Mouse (Mus musculus) G1E (cell line): ENCODE measurements around the gene Nckap5l.
A peak's percentile ranks its signal among the peaks of the same experiment; 100 is the strongest.

Experiments
- CTCF ChIP-seq: IDR thresholded peaks from 2 replicates; pipeline ENCODE4 v1.5.1; 2012; ENCODE audit warnings: low read depth, low read length, inconsistent platforms, mixed read lengths
- GATA1 ChIP-seq: IDR thresholded peaks from 2 replicates; pipeline ENCODE4 v1.6.1; 2012; ENCODE audit warnings: borderline replicate concordance, low read length, inconsistent platforms, mixed read lengths
- GATA2 ChIP-seq: IDR thresholded peaks from 2 replicates; pipeline ENCODE4 v1.6.1; 2012; ENCODE audit warnings: low read depth, low read length, inconsistent platforms, borderline replicate concordance
- POLR2AphosphoS5 ChIP-seq: IDR thresholded peaks from 2 replicates; pipeline ENCODE4 v1.6.1; 2012; ENCODE audit warnings: low read depth, low read length, inconsistent platforms; ENCODE audit not compliant: insufficient replicate concordance
- TAL1 ChIP-seq: conservative IDR thresholded peaks from 2 replicates; pipeline ENCODE4 v1.6.1; 2012; ENCODE audit warnings: low read depth, low read length, inconsistent platforms, mixed read lengths

- TF ChIP-seq POLR2AphosphoS5 (no peak), CTCF (peak; percentile 29), GATA1 (no peak), TAL1 (no peak), GATA2 (no peak)
Measured at GRCm38 (mm10) chr15:99415793-99416192, 41.8 kb downstream of the Nckap5l start.
